Mouse (Mus musculus): ENCODE measurements around the gene Zfp507.

Zfp507 gene

GRCm38 (mm10) chr7:35785579-35785978 lies 17.2 kb downstream of the Zfp507 start:
- no peak for DNase-seq (ENCODE audit: extremely low read depth, low read depth, low spot score)

GRCm38 (mm10) chr7:35782252-35782651 lies 20.6 kb downstream of the Zfp507 start:
- no peak for DNase-seq (ENCODE audit: extremely low read depth, low read depth, low spot score)

- no peak for DNase-seq (ENCODE audit: extremely low read depth, low read depth, low spot score)
Observed at GRCm38 (mm10) chr7:35774127-35774526, 28.7 kb downstream of the Zfp507 start.

- no peak for DNase-seq (ENCODE audit: extremely low read depth, low read depth, low spot score)
Observed at GRCm38 (mm10) chr7:35772347-35772746, 30.5 kb downstream of the Zfp507 start.

GRCm38 (mm10) chr7:35771106-35771505 lies 31.7 kb downstream of the Zfp507 start:
- no peak for DNase-seq (ENCODE audit: extremely low read depth, low read depth, low spot score)

GRCm38 (mm10) chr7:35770122-35770521 lies 32.7 kb downstream of the Zfp507 start:
- no peak for DNase-seq (ENCODE audit: extremely low read depth, low read depth, low spot score)

GRCm38 (mm10) chr7:35764461-35764860 lies 38.3 kb downstream of the Zfp507 start:
- DNase-seq (ENCODE audit: extremely low read depth, low read depth, low spot score) = no peak

GRCm38 (mm10) chr7:35761801-35762200 lies 41.0 kb downstream of the Zfp507 start:
- no peak for DNase-seq (ENCODE audit: extremely low read depth, low read depth, low spot score)

- no peak for DNase-seq (ENCODE audit: extremely low read depth, low read depth, low spot score)
Observed at GRCm38 (mm10) chr7:35759602-35760001, 43.2 kb downstream of the Zfp507 start.

- DNase-seq (ENCODE audit: extremely low read depth, low read depth, low spot score) = no peak
Observed at GRCm38 (mm10) chr7:35756510-35757440, 46.0 kb downstream of the Zfp507 start.

GRCm38 (mm10) chr7:35754886-35755168 lies 48.0 kb downstream of the Zfp507 start:
- DNase-seq (ENCODE audit: extremely low read depth, low read depth, low spot score) = no peak

GRCm38 (mm10) chr7:35754033-35754885 lies 48.5 kb downstream of the Zfp507 start, which contains the start of gene Dpy19l3:
Gene Dpy19l3, minus strand, starts transcription at chr7:35754454.
- DNase-seq (ENCODE audit: extremely low read depth, low read depth, low spot score) = no peak

GRCm38 (mm10) chr7:35753319-35754032 lies 49.3 kb downstream of the Zfp507 start:
- DNase-seq (ENCODE audit: extremely low read depth, low read depth, low spot score) = no peak

- DNase-seq (ENCODE audit: extremely low read depth, low read depth, low spot score) = no peak
Observed at GRCm38 (mm10) chr7:35750873-35751272, 51.9 kb downstream of the Zfp507 start.

GRCm38 (mm10) chr7:35747397-35747964 lies 55.3 kb downstream of the Zfp507 start:
- DNase-seq (ENCODE audit: extremely low read depth, low read depth, low spot score) = no peak

GRCm38 (mm10) chr7:35746686-35747396 lies 56.0 kb downstream of the Zfp507 start:
- no peak for DNase-seq (ENCODE audit: extremely low read depth, low read depth, low spot score)

- DNase-seq (ENCODE audit: extremely low read depth, low read depth, low spot score) = no peak
Observed at GRCm38 (mm10) chr7:35745281-35745702, 57.5 kb downstream of the Zfp507 start.

GRCm38 (mm10) chr7:35744771-35745170 lies 58.0 kb downstream of the Zfp507 start:
- no peak for DNase-seq (ENCODE audit: extremely low read depth, low read depth, low spot score)

GRCm38 (mm10) chr7:35742310-35742709 lies 60.5 kb downstream of the Zfp507 start:
- no peak for DNase-seq (ENCODE audit: extremely low read depth, low read depth, low spot score)

- DNase-seq (ENCODE audit: extremely low read depth, low read depth, low spot score) = no peak
Observed at GRCm38 (mm10) chr7:35741858-35742257, 60.9 kb downstream of the Zfp507 start.
